Comparison of ENCODE assay signal across 24 mouse cellular contexts in the genomic region with DNA sequence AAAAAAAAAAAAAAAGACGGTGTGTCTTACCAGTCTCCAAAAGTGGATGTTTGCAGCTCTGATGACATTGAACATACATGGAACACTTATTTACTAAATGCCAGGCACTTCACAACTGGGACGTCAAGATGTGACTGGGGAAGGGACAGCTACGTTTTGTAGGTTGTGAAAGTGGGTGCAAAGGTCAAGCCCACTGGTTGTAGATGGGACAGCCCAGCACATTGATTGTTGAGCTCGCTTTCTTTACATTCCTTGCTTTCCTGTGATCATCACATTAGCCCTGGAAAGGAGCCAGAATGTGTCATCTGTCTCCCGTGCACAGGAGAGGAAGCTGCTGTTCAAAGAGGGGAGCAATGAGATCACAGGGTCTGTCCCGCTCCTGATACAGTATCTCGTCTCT.
"Had no signal": no experiment of that assay in that cellular context is flagged by ENCODE, and none has a peak within 500 bp of the region (broad histone marks: within the 10 kb centered on the region; RNA-seq: fewer than 3 reads in every experiment).

No protein-coding gene starts in this region.

- H3K9ac ChIP-seq: forebrain, postnatal 0 days; heart, embryonic 13.5 days; heart, embryonic 15.5 days; hindbrain, embryonic 13.5 days; hindbrain, embryonic 15.5 days; kidney, embryonic 15.5 days; limb, embryonic 13.5 days had no signal

- H3K9me3 ChIP-seq: heart, embryonic 13.5 days; heart, embryonic 15.5 days; hindbrain, embryonic 13.5 days; hindbrain, embryonic 15.5 days; kidney, embryonic 15.5 days; limb, embryonic 13.5 days had no signal

- H3K4me3 ChIP-seq: heart, adult 2 months; heart, embryonic 13.5 days; heart, embryonic 15.5 days; hindbrain, embryonic 13.5 days; hindbrain, embryonic 15.5 days; kidney, embryonic 15.5 days; limb, embryonic 13.5 days had no signal

- DNase-seq: gastrocnemius, postnatal 14 days; gastrocnemius, postnatal 36 days; heart, adult 11 months; heart, adult 2 months; heart, postnatal 14 days; heart, postnatal 36 days; kidney, adult 11 months; kidney, adult 2 months; kidney, adult 9 months; kidney, postnatal 14 days; kidney, postnatal 36 days; layer of hippocampus, adult 9-11 months; layer of hippocampus, postnatal 36 days; left cerebral cortex, postnatal 4 days had no signal

- H3K27ac ChIP-seq: heart, adult 2 months; heart, embryonic 13.5 days; heart, embryonic 15.5 days; hindbrain, embryonic 13.5 days; hindbrain, embryonic 15.5 days; kidney, embryonic 15.5 days; kidney, postnatal 0 days; limb, embryonic 13.5 days had no signal

- H3K4me2 ChIP-seq: heart, embryonic 11.5 days; heart, embryonic 13.5 days; heart, embryonic 15.5 days; hindbrain, embryonic 13.5 days; hindbrain, embryonic 15.5 days; kidney, embryonic 15.5 days; limb, embryonic 13.5 days had no signal

- H3K4me1 ChIP-seq: heart, embryonic 15.5 days; hindbrain, embryonic 15.5 days; limb, embryonic 13.5 days had no signal

- ATAC-seq: forebrain, postnatal 0 days; intestine, embryonic 16.5 days had no signal

- H3K36me3 ChIP-seq: heart, embryonic 13.5 days; heart, embryonic 15.5 days; hindbrain, embryonic 13.5 days; hindbrain, embryonic 15.5 days; kidney, embryonic 15.5 days; limb, embryonic 13.5 days had no signal
